Mouse (Mus musculus): Measurements from ENCODE around the gene Mycn.

Gene Mycn

DNA sequence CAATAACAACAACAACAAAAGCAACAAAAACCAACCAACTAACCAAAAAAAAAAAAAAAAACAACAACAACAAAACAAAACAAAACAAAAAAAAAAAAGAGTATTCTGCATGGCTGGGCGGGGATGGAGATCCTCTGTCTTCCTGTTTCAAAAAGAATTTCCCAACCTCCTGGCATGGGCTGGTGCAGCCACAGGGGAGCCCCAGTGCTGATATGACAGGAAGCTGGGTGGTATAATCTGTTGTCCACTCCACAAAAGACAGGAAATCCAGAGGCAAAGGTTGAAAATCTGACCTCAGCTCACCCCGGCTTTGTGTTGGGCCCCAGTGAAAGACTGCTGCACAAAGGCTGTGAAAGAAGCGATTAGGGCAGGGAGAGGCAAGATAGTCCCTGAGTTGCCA is 17.3 kb downstream of the Mycn start:
- DNase-seq (ENCODE audit: low read depth): no peak

DNA sequence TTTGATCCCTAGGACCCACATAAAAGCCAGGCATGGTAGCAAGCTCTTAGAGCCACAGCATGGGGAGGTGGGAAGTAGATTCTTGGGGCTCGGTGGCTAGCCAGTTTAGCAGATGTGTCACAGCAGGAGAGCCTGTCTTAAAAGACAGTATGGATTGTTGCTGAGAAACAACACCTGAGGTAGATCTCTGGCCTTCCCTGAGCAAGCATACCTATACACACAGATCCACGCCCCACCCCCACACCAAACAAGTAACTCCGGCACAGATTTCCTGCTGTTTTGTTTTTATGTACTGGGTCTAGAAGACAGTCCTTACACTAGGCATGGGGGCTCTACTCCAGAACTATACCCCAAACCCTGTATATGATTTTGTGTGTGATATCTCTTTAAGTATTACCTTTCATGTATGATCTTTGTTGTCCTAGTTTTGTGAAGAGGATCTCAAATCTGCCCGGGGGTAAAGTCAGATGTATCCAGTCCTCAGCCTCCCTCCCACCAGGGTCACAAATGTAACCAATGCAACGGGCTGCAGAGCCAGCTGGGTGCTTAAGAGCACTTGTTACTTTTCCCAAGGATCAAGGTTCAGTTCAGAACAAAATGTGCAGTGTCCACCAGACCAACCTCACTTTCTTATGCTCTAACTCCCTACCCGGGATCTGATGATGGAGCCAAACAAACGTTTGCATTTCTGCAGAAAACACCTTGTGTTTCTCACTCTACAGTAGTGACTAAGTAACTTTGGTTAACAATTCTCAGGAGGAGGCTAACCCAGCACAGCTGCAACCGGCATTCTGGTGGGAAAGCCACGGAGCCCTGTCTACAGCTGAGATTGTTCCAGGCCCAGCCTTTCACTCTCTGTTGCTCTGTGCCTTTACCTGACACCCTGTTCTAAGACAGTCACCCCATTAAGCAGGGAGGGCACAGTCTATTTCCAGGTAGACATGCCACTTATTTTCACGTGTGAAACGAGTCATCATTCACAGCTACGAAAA is 21.3 kb downstream of the Mycn start:
- DNase-seq (ENCODE audit: low read depth): no peak

DNA sequence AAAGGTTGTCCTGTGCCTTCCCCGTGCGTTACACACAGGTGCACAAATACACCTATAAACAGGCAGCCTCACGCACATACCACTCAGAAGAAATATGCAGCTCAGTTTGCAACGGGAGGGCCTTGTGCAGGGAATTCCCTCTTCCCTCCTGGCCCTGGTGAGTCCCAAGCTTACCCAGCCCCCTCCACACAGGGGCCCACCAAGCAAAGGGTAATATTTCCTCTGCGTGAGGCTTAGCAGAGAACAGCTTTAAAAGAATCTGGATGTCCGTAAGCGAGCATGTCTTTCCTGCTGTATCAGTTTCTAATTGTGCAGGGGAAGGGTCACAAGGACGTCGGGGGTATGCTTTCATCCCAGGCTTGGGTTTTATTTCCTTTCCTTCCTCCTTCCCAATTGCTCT is 25.4 kb downstream of the Mycn start:
- no peak for DNase-seq (ENCODE audit: low read depth)

DNA sequence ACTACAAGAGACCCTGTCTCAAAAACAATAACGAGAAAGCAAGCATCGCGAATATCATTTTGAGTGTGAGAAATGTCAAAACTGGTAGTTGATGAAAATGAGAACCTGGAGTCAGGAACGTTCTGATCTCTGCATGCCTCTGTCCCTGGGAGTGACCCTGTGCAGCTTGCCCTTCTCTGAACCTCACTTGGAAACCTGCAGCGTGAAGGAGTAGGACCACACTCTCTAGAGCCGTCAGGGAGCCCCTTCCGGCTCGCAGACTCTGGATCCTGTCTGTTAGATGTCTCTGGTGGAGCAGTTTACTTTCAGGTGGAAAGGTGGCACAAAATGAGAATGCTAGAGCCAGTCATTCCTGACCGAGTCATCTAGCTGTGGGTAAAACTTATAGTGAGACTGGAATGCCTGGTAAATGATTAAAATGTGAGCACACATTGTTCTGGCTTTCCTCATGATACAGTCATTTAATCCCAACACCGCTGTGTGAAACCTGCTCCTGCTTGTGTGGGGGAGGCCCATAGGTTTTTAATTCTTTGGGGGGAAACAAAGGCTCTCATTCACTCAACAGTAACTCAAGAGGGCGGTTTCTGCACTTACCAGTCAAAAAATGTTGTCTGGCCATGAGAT is 31.2 kb downstream of the Mycn start:
- no peak for DNase-seq (ENCODE audit: low read depth)

DNA sequence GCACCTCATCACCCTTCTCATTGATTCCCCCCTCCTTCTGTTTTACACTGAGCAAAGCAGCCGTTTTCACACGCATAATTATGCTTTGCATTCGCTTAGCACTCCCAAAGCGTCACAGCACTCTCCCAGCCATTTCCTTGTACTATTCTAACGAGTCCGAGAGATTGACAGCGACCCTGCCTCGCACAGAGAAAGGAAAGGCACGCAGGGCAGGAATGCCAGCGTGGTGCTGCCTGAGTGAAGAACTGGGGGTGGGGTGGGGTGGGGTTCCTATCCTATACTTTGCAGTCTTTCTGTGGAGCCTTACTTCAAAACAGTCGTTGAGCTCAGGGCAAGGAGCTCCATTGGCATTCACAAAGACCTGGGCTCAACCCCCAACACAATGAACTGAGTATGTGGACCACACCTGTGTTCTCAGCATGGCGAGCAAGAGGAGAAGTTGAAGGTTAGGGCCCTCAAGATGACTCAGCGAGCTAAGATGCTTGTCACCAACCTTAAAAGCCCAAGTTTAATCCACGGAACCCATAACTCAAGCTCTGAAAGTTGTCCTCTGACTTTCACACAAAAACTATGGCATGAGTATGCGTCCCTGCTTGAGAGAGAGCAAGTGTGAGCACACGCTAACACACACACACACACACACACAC is 32.0 kb downstream of the Mycn start:
- no peak for DNase-seq (ENCODE audit: low read depth)

DNA sequence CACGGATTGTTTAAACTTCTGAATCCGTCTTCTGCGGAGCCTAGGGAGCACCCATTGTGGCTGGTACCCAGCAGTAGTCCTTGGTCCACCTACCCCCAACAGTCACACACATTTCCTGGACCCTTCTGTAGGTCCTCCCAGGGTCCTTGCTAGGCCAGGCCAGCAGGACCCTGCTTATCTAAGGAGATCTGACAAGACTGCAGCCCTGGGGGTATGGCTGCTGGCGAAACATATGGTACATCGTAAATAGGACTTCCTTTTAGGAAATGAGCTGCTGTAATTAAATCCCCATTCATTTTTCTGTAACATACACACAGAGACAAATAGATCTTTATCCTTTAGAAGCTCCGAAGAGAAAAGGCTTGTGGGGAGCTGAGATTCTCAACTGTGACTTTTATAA is 34.9 kb downstream of the Mycn start:
- no peak for DNase-seq (ENCODE audit: low read depth)

DNA sequence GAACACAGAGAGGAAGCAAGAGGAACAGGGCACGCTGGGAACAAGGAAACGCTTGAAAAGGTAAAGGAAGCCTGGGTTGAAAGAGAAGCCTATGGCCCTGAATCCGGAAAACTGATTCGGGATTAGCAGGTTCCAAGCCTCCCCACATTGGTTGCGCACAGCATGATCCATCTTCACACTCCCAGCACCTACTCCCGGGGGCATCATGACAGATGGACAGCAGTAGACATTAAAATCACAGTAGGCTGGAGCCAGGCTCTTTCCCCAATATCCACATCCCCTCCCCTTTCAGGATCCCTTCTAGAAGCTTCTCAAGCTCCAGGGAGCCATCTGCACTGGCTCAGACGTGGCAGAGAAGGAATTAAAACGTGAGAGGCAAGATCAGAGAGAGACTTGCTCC is 35.4 kb downstream of the Mycn start:
- no peak for DNase-seq (ENCODE audit: low read depth)

DNA sequence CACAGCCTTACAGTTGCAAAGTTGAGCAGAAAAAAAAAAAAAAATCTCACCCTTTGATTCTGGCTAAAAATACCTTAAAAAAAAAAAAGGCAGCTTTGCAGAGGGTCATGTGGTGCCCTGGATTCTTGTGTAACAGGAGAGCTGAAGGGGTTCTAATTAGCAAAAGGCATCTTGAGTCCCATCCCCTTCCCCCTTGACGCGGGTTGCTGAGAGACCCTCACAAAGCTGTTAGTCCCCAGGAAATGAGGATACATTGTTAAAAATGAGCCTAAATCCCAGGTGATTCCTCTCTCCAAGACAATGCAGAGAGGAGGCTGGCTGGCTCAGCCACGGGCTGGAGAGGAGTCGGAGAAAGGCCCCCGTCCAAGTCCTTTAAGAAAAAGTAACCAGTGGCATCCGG is 36.6 kb downstream of the Mycn start:
- DNase-seq (ENCODE audit: low read depth): no peak

DNA sequence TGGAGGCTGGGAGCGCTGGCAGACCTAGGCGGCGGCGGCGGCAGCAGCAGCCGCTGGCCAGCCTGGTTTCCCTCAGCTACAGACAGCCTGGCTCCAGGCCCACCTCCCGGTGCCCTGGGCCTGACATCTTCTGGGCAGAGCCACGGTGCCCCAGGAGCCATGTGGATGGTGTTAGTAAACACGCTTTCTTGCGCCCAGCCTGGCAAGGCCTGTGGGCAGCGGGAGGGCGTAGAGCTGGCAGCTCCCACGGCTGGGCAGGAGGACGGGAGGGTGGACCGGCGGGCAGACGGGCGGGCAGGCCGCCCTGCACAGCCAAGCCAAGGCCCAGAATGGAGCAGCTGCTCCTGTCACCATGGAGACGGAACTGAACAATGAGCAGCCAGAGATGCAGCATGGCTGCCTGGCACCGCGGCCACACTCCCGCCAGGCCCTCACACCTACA is 37.2 kb downstream of the Mycn start:
- DNase-seq (ENCODE audit: low read depth): peak; percentile 59

DNA sequence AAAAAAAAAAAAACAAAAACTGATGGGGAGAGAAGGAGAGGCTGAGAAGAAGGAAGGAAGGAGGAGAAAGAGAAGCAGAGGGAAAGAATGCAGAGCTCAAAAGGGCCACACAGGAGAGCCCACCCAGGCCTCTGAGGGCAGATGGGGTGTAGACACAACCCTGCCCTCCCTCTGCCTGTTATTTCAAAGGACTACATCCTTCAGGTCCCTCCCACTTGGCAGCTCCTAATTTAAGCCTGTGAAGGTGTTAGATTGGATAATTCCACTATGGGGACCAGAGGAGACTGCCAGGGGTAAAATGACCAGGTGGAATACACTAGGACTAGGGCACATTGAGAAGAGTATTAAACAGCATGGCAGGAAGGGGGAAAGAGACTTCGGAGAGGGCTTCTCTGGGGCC is 37.6 kb downstream of the Mycn start:
- DNase-seq (ENCODE audit: low read depth): no peak

DNA sequence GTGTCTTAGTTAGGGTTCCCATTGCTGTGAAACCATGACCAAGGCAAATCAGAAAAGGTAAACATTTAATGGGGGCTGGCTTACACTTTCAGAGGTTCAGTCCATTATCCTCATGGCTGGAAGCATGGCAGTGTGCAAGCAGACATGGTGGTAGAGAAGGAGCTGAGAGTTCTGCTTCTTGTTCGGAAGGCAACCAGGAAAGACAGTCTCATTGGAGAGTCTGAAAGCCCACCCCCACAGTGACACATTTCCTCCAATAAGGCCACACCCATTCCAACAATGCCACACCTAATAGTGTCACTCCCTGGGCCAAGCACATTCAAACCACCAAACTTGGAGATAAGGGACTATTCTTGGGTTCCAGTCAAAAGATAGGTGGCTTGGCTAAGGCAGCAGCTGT is 39.3 kb downstream of the Mycn start:
- no peak for DNase-seq (ENCODE audit: low read depth)

DNA sequence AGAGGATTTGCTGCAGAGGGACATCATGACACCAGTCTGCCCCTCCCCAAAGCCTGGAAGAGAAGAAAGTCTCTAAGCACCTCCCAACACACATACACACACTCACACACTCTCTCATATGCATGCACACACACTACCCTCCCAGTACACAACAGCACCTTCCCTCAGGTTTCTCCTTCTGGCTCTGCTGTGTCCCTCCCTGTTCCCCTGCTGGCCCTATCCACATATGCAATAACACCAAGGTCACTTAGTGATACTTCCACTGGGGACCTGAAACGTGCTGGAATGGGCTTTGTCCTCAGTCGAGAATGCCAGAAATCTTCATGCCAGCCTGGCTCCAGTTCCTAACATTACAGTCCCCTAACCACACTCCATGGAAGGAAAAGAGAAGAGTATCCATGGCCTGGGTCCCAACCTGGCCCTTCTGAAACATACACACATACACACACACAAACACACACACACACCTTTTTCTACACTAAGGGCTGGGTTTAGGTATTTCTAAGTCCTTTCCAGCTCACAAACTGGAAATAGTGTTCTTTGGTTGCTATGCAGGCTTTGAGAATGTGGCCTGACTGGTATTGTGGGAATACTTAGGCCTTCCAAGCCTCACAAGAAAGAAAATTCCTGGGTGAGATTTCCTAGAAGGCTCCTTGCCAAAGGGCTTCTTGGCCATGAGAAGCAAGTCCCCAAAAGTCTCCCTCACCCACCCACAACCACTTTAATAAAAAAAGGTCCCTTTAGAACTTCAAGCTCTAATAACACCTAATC is 43.2 kb downstream of the Mycn start:
- DNase-seq (ENCODE audit: low read depth): no peak

DNA sequence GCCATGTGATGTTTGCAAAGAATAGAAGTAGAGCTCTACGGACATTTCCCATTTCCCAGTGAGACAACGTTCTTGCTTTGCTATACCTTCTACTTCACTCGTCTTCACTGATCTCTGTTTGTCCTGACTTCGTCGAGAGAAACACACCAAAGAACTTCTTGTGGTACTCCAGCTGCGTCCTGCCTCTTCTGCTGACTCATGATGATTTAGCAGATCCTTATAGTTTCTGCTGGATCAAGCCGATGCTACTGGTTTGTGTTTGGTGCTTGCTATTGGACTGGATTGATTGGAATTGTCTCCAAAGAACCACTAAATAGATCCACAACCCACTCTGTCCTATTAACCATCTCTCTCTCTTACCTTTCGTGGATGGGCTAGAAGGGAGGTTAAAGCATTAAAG is 47.7 kb downstream of the Mycn start:
- no peak for DNase-seq (ENCODE audit: low read depth)

DNA sequence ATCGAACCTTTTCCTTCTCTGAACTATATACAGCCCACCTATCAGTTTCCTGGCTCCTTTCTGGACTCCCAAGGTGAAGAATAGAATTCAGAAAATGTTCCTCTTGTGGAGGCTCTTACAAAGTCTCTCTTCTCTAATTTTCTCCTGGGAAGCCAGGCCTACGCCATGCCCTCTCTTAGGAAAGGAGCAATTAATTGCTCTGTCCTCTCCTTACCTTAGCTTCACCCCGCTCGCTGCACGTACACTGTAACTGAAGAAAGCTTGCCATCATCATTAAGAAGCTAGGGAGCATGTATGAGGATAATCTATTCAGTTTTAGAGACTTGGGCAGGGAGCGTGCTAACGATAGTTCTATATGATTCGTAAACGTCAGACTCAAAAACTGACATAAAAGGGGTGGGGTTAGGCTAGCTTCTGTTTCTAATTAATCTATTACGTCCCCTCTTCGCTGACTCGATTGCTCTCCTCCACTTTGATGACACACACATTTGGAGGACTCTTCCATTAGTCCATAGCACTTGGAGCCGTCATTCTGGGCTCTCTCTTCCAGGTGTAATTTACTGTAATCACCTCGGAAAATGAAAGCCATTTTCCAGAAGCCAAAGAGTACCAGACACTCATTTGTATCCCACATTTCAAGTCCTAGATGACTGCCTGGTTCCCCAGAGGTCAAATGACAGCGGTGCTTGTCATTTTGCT is 55.4 kb downstream of the Mycn start:
- no peak for DNase-seq (ENCODE audit: low read depth)

Measured in fibroblast of lung, adult 2 months (primary cell).